In the genomic region with DNA sequence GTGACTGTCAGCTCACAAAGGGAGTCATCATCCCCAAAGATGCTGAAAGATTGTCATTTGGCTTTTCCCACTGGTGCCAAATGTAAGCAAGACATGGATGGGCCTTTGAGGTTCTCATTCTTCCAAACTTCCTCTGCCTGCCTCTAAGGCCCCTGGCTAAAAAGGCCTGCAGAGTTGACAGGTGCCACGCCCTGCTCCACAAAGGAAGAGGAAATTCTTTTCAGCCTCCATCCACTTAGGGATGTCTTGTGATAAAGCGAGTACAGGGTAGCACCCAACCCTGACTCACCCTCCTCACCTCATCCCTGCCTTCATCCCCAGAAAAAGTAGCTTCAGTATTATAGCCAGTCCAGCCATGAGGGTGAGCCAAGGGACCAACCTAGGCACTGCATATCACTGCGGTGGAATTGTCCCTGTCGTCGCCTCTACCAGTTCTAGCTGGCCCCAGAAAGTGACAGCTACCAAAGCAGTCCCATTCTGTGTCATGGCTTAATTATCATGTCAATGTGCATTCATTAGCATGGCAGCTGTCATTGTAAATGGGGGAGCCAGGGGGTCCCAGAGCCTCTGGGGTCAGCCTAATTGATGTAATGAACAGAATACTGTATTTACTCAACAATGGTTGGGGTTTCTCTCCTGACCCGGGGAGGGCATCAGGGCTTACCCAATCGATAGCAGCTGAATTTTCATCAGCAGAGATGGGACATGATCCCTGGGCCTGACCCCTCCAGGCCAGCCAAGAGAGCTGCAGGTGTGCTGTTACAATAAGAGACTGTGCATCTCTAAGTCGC, we compare ENCODE assay signal across 16 mouse cellular contexts.
A peak's percentile ranks its signal among the peaks of the same experiment; 100 is the strongest.
DNase-seq lines count a peak whose midpoint lies in the region; ATAC-seq lines count a peak whose summit lies in the region.
"Had no signal": no experiment of that assay in that cellular context is flagged by ENCODE, and none has a peak within 500 bp of the region (broad histone marks: within the 10 kb centered on the region; RNA-seq: fewer than 3 reads in every experiment).

No protein-coding gene starts in this region.

- no peaks in the 10 kb centered on the region for H3K27me3 ChIP-seq in heart, embryonic 10.5 days (ENCODE audit: insufficient read depth, poor library complexity, severe bottlenecking)
- no peaks in the 10 kb centered on the region for H3K27me3 ChIP-seq in embryonic facial prominence, embryonic 14.5 days (replicated peaks; ENCODE audit: control insufficient read depth, insufficient read depth, low read length)
- 0 out of 2 replicates have a peak, but pooled peaks cover 7% of the 10 kb centered on the region for H3K27me3 ChIP-seq in hindbrain, embryonic 14.5 days (ENCODE audit: control insufficient read depth, insufficient read depth, low read length)
- H3K27me3 ChIP-seq: limb, embryonic 12.5 days; stomach, embryonic 15.5 days had no signal

- no peaks in the 10 kb centered on the region for H3K36me3 ChIP-seq in heart, embryonic 10.5 days
- no peaks in the 10 kb centered on the region for H3K36me3 ChIP-seq in embryonic facial prominence, embryonic 14.5 days (ENCODE audit: control insufficient read depth, insufficient read depth, low read length)
- H3K36me3 ChIP-seq in hindbrain, embryonic 14.5 days (replicated peaks; ENCODE audit: control insufficient read depth, insufficient read depth) = no peaks in the 10 kb centered on the region
- H3K36me3 ChIP-seq: limb, embryonic 12.5 days; stomach, embryonic 15.5 days had no signal

- WGBS in heart, embryonic 10.5 days = 48% methylated on average over 8 of the region's 8 CpGs
- 33% methylated on average over 8 of the region's 8 CpGs for WGBS in embryonic facial prominence, embryonic 14.5 days
- WGBS in hindbrain, embryonic 14.5 days = 13% methylated on average over 8 of the region's 8 CpGs

- no peak overlapping the region for H3K4me3 ChIP-seq in heart, embryonic 10.5 days
- no peak overlapping the region for H3K4me3 ChIP-seq in embryonic facial prominence, embryonic 14.5 days (ENCODE audit: low read depth, low read length)
- H3K4me3 ChIP-seq in hindbrain, embryonic 14.5 days (replicated peaks; ENCODE audit: low read length) = no peak overlapping the region
- H3K4me3 ChIP-seq: limb, embryonic 12.5 days; stomach, embryonic 15.5 days had no signal

- peaks cover 31% of the 10 kb centered on the region for H3K4me1 ChIP-seq in heart, embryonic 10.5 days
- no peaks in the 10 kb centered on the region for H3K4me1 ChIP-seq in embryonic facial prominence, embryonic 14.5 days (ENCODE audit: control insufficient read depth, insufficient read depth, low read length)
- 0 out of 2 replicates have a peak, but pooled peaks cover 6% of the 10 kb centered on the region for H3K4me1 ChIP-seq in hindbrain, embryonic 14.5 days (replicated peaks; ENCODE audit: control insufficient read depth, insufficient read depth, low read length)
- H3K4me1 ChIP-seq: limb, embryonic 12.5 days; stomach, embryonic 15.5 days had no signal

- H3K9me3 ChIP-seq in heart, embryonic 10.5 days = no peaks in the 10 kb centered on the region
- H3K9me3 ChIP-seq in embryonic facial prominence, embryonic 14.5 days (ENCODE audit: control insufficient read depth, low read length) = no peaks in the 10 kb centered on the region
- H3K9me3 ChIP-seq in hindbrain, embryonic 14.5 days (ENCODE audit: control insufficient read depth, low read length) = no peaks in the 10 kb centered on the region
- H3K9me3 ChIP-seq: limb, embryonic 12.5 days; stomach, embryonic 15.5 days had no signal

- H3K9ac ChIP-seq in embryonic facial prominence, embryonic 14.5 days (ENCODE audit: low read depth, low read length) = no peak overlapping the region
- H3K9ac ChIP-seq in hindbrain, embryonic 14.5 days = no peak overlapping the region
- H3K9ac ChIP-seq: limb, embryonic 12.5 days; liver, postnatal 0 days; stomach, embryonic 15.5 days had no signal

- ATAC-seq in embryonic facial prominence, embryonic 14.5 days (ENCODE audit: low read depth) = no peak; the same call in 1 of the 2 replicates
- ATAC-seq in hindbrain, embryonic 14.5 days (ENCODE audit: low FRiP score) = peak; percentile 47; the same call in 1 of the 2 replicates
- ATAC-seq: intestine, postnatal 0 days; liver, postnatal 0 days had no signal

- H3K4me2 ChIP-seq in embryonic facial prominence, embryonic 14.5 days (ENCODE audit: low read depth, low read length) = no peak overlapping the region
- H3K4me2 ChIP-seq in hindbrain, embryonic 14.5 days (replicated peaks) = no peak overlapping the region
- H3K4me2 ChIP-seq: limb, embryonic 12.5 days; stomach, embryonic 15.5 days had no signal

- H3K27ac ChIP-seq in heart, embryonic 10.5 days = peak overlapping the region; percentile 60
- H3K27ac ChIP-seq in embryonic facial prominence, embryonic 14.5 days (replicated peaks; ENCODE audit: low read depth, low read length) = no peak overlapping the region
- H3K27ac ChIP-seq in hindbrain, embryonic 14.5 days = no peak overlapping the region
- H3K27ac ChIP-seq: limb, embryonic 12.5 days; stomach, embryonic 15.5 days had no signal

- no peak for DNase-seq in heart, embryonic 10.5 days (ENCODE audit: low spot score)
- no peak for DNase-seq in heart, adult 8-10 months (ENCODE audit: low spot score)
- peak; percentile 64 for DNase-seq in ES-CJ7 (ENCODE audit: low read depth, low spot score)
- peak; percentile 11 for DNase-seq in embryonic facial prominence, embryonic 14.5 days (ENCODE audit: low spot score)
- no peak for DNase-seq in hindbrain, embryonic 14.5 days (ENCODE audit: low spot score)
- no peak for DNase-seq in gastrocnemius, postnatal 10 days
- DNase-seq in frontal cortex, postnatal 10 days (ENCODE audit: low spot score in 2 of 2) = no peak
- DNase-seq in B cell, adult 2 months = no peak
- DNase-seq: gastrocnemius, postnatal 25 days; heart, postnatal 10 days; kidney, postnatal 25 days; liver, postnatal 0 days; right cerebral cortex, postnatal 4 days had no signal

Comparison
In these comparisons a context has a peak if more than half of its experiments do, and no peak if none do; other contexts are left out.
1. DNase-seq: peak in ES-CJ7 (single experiment) and embryonic facial prominence, embryonic 14.5 days (single experiment); none in heart, embryonic 10.5 days (single experiment), heart, adult 8-10 months (single experiment), hindbrain, embryonic 14.5 days (single experiment), gastrocnemius, postnatal 10 days (single experiment), frontal cortex, postnatal 10 days (0 of 2) and B cell, adult 2 months (0 of 2).